Mouse (Mus musculus): ENCODE measurements around the gene Rnft1.

DNA sequence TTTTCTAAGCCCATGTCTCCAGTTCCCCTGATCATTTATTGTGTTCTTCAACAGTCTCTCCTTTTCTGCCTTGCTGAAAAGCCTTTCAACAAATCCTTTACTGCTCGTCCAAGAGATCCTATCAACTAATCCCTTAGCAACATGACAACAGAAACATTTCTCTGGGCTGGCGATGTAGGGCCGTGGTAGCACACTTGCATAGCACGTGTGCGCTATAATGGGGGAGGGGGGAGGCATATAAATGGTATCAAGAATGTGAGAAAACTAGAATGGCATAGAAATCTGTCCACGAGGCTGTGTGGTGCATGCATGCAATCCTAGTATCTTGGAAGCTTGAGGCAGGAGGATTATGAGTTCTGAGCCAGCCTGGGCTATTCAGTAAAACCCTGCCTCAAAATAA, 12.7 kb upstream of the Rnft1 start:
- TF ChIP-seq POLR2A (IDR thresholded peaks at IDR 0.05; ENCODE audit: control insufficient read depth in 1 of 2, insufficient read depth in 1 of 2, low read depth in 1 of 2, low read length in 2 of 2, poor library complexity in 1 of 2) (no peak), GABPA (IDR thresholded peaks at IDR 0.05; ENCODE audit: low read depth, low read length) (no peak), CTCF (IDR thresholded peaks at IDR 0.05 in 2 of 3, conservative IDR thresholded peaks at IDR 0.05 in 1 of 3; ENCODE audit: control insufficient read depth in 1 of 3, insufficient read depth in 1 of 3, low read depth in 2 of 3, low read length in 3 of 3, poor library complexity in 1 of 3, severe bottlenecking in 1 of 3) (no peak), GATA1 (IDR thresholded peaks at IDR 0.05; ENCODE audit: low read depth, low read length) (no peak), KAT2A (conservative IDR thresholded peaks at IDR 0.05; ENCODE audit: low read depth, low read length) (no peak), TBP (IDR thresholded peaks at IDR 0.05; ENCODE audit: low read depth, low read length) (no peak), EP300 (IDR thresholded peaks at IDR 0.05; ENCODE audit: low read depth in 1 of 2, low read length in 2 of 2) (no peak), RAD21 (IDR thresholded peaks at IDR 0.05; ENCODE audit: low read depth, low read length) (no peak)
